Mouse (Mus musculus): ENCODE measurements at regions not wholly inside any gene's neighbourhood (a gene's known extent, or its start where the extent isn't known, plus 50 kb on each side); places are given as distances from the start of the nearest gene placed in this dataset.
"Not testable (repeated sequence)": the region's sequence is repeated elsewhere in the genome, so short reads cannot be mapped to it uniquely, and the experiment has no call there.

- 81% methylated on average over 2 of the region's 2 CpGs for WGBS
- H3K4me1 ChIP-seq (ENCODE audit: control insufficient read depth, insufficient read depth, low read length); H3K27ac ChIP-seq (ENCODE audit: low read length); H3K4me3 ChIP-seq (ENCODE audit: low read length); H3K9ac ChIP-seq (ENCODE audit: low read depth, low read length); ATAC-seq; H3K36me3 ChIP-seq (ENCODE audit: control insufficient read depth, insufficient read depth, low read length); H3K27me3 ChIP-seq (replicated peaks; ENCODE audit: control insufficient read depth, insufficient read depth, low read length); H3K4me2 ChIP-seq (ENCODE audit: low read depth, low read length); H3K9me3 ChIP-seq (ENCODE audit: control insufficient read depth, low read length): not testable (repeated sequence)
Observed at GRCm38 (mm10) chr2:108062751-108063150, 772.3 kb downstream of the Kcna4 start.

DNA sequence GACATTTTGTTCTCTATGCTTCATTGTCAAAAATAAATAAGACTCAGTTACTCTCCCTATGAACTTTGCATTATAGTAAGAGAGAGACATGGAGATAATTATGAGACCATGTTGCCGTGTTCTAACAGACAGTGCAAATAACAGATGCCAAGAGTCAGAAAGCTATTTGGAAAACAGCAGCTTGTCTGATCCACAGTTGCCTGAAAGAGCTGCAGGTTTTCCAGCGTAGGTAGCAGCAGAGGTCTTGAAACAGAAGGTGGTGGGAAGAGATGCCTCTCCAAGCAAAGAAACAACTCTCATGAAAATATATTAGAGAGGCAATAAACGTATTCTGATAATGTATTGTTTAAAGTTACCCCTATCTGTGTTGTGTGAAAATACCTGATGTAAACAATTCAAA lies 793.5 kb downstream of the Kcna4 start:
- WGBS: 72% methylated on average over 3 of the region's 3 CpGs
- no peak overlapping the region for H3K9ac ChIP-seq (ENCODE audit: low read depth, low read length)
- H3K4me3 ChIP-seq (ENCODE audit: low read length): no peak overlapping the region
- ATAC-seq: no peak
- H3K36me3 ChIP-seq (ENCODE audit: control insufficient read depth, insufficient read depth, low read length): no peaks in the 10 kb centered on the region
- H3K27me3 ChIP-seq (replicated peaks; ENCODE audit: control insufficient read depth, insufficient read depth, low read length): no peaks in the 10 kb centered on the region
- no peaks in the 10 kb centered on the region for H3K4me1 ChIP-seq (ENCODE audit: control insufficient read depth, insufficient read depth, low read length)
- H3K9me3 ChIP-seq (ENCODE audit: control insufficient read depth, low read length): no peaks in the 10 kb centered on the region
- no peak overlapping the region for H3K27ac ChIP-seq (ENCODE audit: low read length)
- H3K4me2 ChIP-seq (ENCODE audit: low read depth, low read length): no peak overlapping the region

GRCm38 (mm10) chr2:108090266-108090665 lies 799.8 kb downstream of the Kcna4 start:
- Histone ChIP-seq H3K27ac (ENCODE audit: low read length) (no peak overlapping the region), H3K27me3 (replicated peaks; ENCODE audit: control insufficient read depth, insufficient read depth, low read length) (no peaks in the 10 kb centered on the region), H3K4me2 (ENCODE audit: low read depth, low read length) (no peak overlapping the region), H3K4me3 (ENCODE audit: low read length) (no peak overlapping the region), H3K9me3 (ENCODE audit: control insufficient read depth, low read length) (no peaks in the 10 kb centered on the region), H3K36me3 (ENCODE audit: control insufficient read depth, insufficient read depth, low read length) (no peaks in the 10 kb centered on the region), H3K4me1 (ENCODE audit: control insufficient read depth, insufficient read depth, low read length) (no peaks in the 10 kb centered on the region), H3K9ac (ENCODE audit: low read depth, low read length) (no peak overlapping the region)
- 83% methylated on average over 4 of the region's 4 CpGs for WGBS
- ATAC-seq: no peak

DNA sequence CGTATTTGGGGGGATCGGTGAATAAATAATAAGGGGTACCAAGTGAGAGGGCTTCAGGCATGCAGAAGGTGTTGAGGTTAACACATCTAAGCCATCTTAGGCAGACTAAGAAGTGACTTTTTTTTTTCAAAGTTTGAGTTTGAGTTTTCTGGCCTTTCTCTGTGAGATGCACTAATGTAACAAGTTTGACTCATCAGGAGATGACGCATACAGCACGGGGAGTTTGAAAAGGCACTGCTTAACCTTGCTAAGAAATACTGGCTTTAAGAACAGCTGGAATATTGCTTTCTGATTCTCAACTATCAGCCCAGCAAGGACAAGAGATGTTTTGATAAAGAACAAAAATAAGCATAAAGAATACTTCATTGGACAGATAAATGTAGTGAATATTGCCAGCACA lies 806.6 kb downstream of the Kcna4 start:
- Histone ChIP-seq H3K4me1 (ENCODE audit: control insufficient read depth, insufficient read depth, low read length) (no peaks in the 10 kb centered on the region), H3K4me2 (ENCODE audit: low read depth, low read length) (no peak overlapping the region), H3K9me3 (ENCODE audit: control insufficient read depth, low read length) (no peaks in the 10 kb centered on the region), H3K27ac (ENCODE audit: low read length) (no peak overlapping the region), H3K4me3 (ENCODE audit: low read length) (no peak overlapping the region), H3K36me3 (ENCODE audit: control insufficient read depth, insufficient read depth, low read length) (no peaks in the 10 kb centered on the region), H3K9ac (ENCODE audit: low read depth, low read length) (no peak overlapping the region), H3K27me3 (replicated peaks; ENCODE audit: control insufficient read depth, insufficient read depth, low read length) (no peaks in the 10 kb centered on the region)
- 85% methylated on average over 4 of the region's 4 CpGs for WGBS
- ATAC-seq: no peak

- H3K4me1 ChIP-seq (ENCODE audit: control insufficient read depth, insufficient read depth, low read length): no peaks in the 10 kb centered on the region
- no peaks in the 10 kb centered on the region for H3K36me3 ChIP-seq (ENCODE audit: control insufficient read depth, insufficient read depth, low read length)
- H3K27me3 ChIP-seq (replicated peaks; ENCODE audit: control insufficient read depth, insufficient read depth, low read length): no peaks in the 10 kb centered on the region
- no peak overlapping the region for H3K4me2 ChIP-seq (ENCODE audit: low read depth, low read length)
- ATAC-seq: no peak
- no peak overlapping the region for H3K4me3 ChIP-seq (ENCODE audit: low read length)
- no peak overlapping the region for H3K9ac ChIP-seq (ENCODE audit: low read depth, low read length)
- H3K9me3 ChIP-seq (ENCODE audit: control insufficient read depth, low read length): no peaks in the 10 kb centered on the region
- H3K27ac ChIP-seq (ENCODE audit: low read length): no peak overlapping the region
Observed at GRCm38 (mm10) chr2:108110140-108110539, 819.7 kb downstream of the Kcna4 start.

DNA sequence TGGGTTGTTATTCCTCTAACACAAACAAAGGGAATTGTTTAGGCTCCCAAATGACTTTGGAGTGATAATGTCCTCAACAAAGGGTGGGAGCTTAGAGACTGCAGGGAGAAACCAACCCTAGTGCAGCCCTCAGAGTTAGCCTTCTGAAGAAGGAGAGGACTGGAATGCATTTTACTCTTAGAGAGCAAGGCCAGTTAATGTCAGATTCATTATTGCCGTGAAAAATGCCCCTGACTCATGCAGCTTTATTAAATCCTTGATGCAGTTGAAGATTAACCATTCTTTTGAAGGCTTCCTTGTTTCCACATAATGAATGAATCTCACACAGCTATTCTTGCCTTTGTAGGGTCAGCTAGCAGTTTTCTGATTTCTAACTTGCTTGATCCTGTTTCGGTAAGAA lies 855.3 kb downstream of the Kcna4 start:
- Histone ChIP-seq H3K4me2 (ENCODE audit: low read depth, low read length) (no peak overlapping the region), H3K27me3 (replicated peaks; ENCODE audit: control insufficient read depth, insufficient read depth, low read length) (no peaks in the 10 kb centered on the region), H3K36me3 (ENCODE audit: control insufficient read depth, insufficient read depth, low read length) (no peaks in the 10 kb centered on the region), H3K9me3 (ENCODE audit: control insufficient read depth, low read length) (no peaks in the 10 kb centered on the region), H3K27ac (ENCODE audit: low read length) (no peak overlapping the region), H3K4me1 (ENCODE audit: control insufficient read depth, insufficient read depth, low read length) (no peaks in the 10 kb centered on the region), H3K4me3 (ENCODE audit: low read length) (no peak overlapping the region), H3K9ac (ENCODE audit: low read depth, low read length) (no peak overlapping the region)
- no peak for ATAC-seq
- 54% methylated on average over 2 of the region's 2 CpGs for WGBS

DNA sequence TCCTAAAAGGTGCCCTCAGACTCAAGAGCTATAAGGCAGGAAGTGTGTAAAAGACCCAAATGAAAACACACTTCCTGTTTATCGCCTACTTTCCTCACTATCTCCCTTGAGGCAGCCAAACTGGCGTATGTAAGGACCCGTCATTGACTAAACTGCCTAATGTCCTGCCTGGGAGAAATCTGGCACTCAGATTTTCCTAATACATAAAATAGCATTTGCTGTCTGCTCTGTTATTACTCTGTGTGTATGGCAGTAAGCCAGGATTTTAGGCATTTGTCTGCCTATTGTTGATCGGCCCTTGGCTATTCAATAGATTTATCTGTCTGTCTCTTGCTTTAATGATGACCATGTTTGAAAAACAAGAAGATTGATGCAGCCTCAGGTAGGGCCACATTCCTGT lies 857.8 kb downstream of the Kcna4 start:
- H3K4me1 ChIP-seq (ENCODE audit: control insufficient read depth, insufficient read depth, low read length): no peaks in the 10 kb centered on the region
- no peaks in the 10 kb centered on the region for H3K36me3 ChIP-seq (ENCODE audit: control insufficient read depth, insufficient read depth, low read length)
- 0 out of 2 replicates have a peak, but pooled peaks have one; percentile 13 for ATAC-seq
- no peak overlapping the region for H3K9ac ChIP-seq (ENCODE audit: low read depth, low read length)
- no peak overlapping the region for H3K4me3 ChIP-seq (ENCODE audit: low read length)
- 42% methylated on average over 4 of the region's 4 CpGs for WGBS
- no peak overlapping the region for H3K27ac ChIP-seq (ENCODE audit: low read length)
- H3K9me3 ChIP-seq (ENCODE audit: control insufficient read depth, low read length): no peaks in the 10 kb centered on the region
- H3K4me2 ChIP-seq (ENCODE audit: low read depth, low read length): no peak overlapping the region
- H3K27me3 ChIP-seq (replicated peaks; ENCODE audit: control insufficient read depth, insufficient read depth, low read length): no peaks in the 10 kb centered on the region

GRCm38 (mm10) chr2:108156189-108156588 lies 865.8 kb downstream of the Kcna4 start:
- peak; percentile 97 for ATAC-seq
- Histone ChIP-seq H3K4me1 (ENCODE audit: control insufficient read depth, insufficient read depth, low read length) (no peaks in the 10 kb centered on the region), H3K27ac (ENCODE audit: low read length) (no peak overlapping the region), H3K4me3 (ENCODE audit: low read length) (no peak overlapping the region), H3K27me3 (replicated peaks; ENCODE audit: control insufficient read depth, insufficient read depth, low read length) (no peaks in the 10 kb centered on the region), H3K36me3 (ENCODE audit: control insufficient read depth, insufficient read depth, low read length) (no peaks in the 10 kb centered on the region), H3K9ac (ENCODE audit: low read depth, low read length) (no peak overlapping the region), H3K4me2 (ENCODE audit: low read depth, low read length) (no peak overlapping the region), H3K9me3 (ENCODE audit: control insufficient read depth, low read length) (no peaks in the 10 kb centered on the region)

DNA sequence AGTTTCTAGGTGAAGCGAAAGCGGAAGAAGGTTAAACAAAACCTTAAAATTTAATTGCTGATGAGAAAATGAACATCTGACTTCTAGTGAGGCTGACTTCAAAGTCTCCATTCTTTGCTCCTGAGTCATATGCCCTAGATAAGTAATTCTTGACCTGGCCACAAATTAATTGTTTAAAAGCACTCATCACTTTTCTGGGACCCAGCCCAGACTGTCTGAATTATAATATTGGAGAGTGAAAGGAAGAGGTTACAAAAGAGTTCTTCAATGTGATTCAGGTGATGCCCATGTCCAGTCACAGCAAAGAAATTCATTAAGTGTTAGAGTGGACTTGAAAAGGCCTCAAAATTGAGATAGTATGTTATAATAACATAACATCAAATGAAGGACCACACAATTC lies 867.3 kb downstream of the Kcna4 start:
- no peaks in the 10 kb centered on the region for H3K4me1 ChIP-seq (ENCODE audit: control insufficient read depth, insufficient read depth, low read length)
- no peaks in the 10 kb centered on the region for H3K27me3 ChIP-seq (replicated peaks; ENCODE audit: control insufficient read depth, insufficient read depth, low read length)
- no peak overlapping the region for H3K9ac ChIP-seq (ENCODE audit: low read depth, low read length)
- no peak for ATAC-seq
- H3K4me2 ChIP-seq (ENCODE audit: low read depth, low read length): no peak overlapping the region
- H3K27ac ChIP-seq (ENCODE audit: low read length): no peak overlapping the region
- no peaks in the 10 kb centered on the region for H3K9me3 ChIP-seq (ENCODE audit: control insufficient read depth, low read length)
- WGBS: 88% methylated on average over 2 of the region's 2 CpGs
- H3K4me3 ChIP-seq (ENCODE audit: low read length): no peak overlapping the region
- H3K36me3 ChIP-seq (ENCODE audit: control insufficient read depth, insufficient read depth, low read length): no peaks in the 10 kb centered on the region

DNA sequence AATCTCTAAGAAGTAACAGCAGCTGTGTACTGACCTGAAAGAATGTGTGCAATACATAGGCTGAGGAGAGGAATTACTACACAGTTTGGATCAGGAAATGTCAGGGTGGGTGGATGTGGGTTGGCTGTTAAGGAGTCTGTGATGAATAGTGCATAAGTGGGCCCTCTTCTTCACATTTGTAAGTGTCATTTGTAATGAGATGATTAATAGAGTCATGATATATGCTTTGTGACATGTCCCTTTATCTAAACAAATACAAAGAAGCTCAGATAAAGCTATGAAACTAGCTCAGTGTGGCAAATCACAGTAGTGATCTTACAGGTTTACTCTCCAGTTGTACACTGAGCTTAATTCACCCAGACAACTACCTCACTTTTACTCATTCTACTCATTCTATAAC lies 867.9 kb downstream of the Kcna4 start:
- H3K4me1 ChIP-seq (ENCODE audit: control insufficient read depth, insufficient read depth, low read length): no peaks in the 10 kb centered on the region
- H3K9ac ChIP-seq (ENCODE audit: low read depth, low read length): no peak overlapping the region
- H3K36me3 ChIP-seq (ENCODE audit: control insufficient read depth, insufficient read depth, low read length): no peaks in the 10 kb centered on the region
- no peak overlapping the region for H3K27ac ChIP-seq (ENCODE audit: low read length)
- no peak for ATAC-seq
- no peaks in the 10 kb centered on the region for H3K9me3 ChIP-seq (ENCODE audit: control insufficient read depth, low read length)
- H3K4me3 ChIP-seq (ENCODE audit: low read length): no peak overlapping the region
- H3K27me3 ChIP-seq (replicated peaks; ENCODE audit: control insufficient read depth, insufficient read depth, low read length): no peaks in the 10 kb centered on the region
- no peak overlapping the region for H3K4me2 ChIP-seq (ENCODE audit: low read depth, low read length)

Data from intestine, embryonic 16.5 days (tissue).